Mouse (Mus musculus) MEL (cell line): Measurements from ENCODE around the gene Nup205. TPM values are rescaled to one million over a fixed set of nuclear protein-coding genes. Genes with fewer than 3 reads are reported as not detected.

Experiments
- DNase-seq: peaks from one replicate; pipeline ENCODE4 v3.0.0; 2011; ENCODE audit warnings: low read depth, low spot score
- H3K27ac ChIP-seq: 2 replicates; pipeline ENCODE4 v1.5.1; 2012; ENCODE audit warnings: low read depth, mild to moderate bottlenecking, control low read depth, low read length, moderate library complexity; ENCODE audit not compliant: control insufficient read depth
- H3K27me3 ChIP-seq, 2 experiments: fragments of 150-350 bp in 1 of 2; sonication (generic) in 1 of 2; 2 replicates each; pipeline ENCODE4 v1.6.1; 2012; ENCODE audit warnings: low read length in 2 of 2, mild to moderate bottlenecking in 2 of 2, improper control_type of control experiment in 1 of 2, moderate library complexity in 1 of 2; ENCODE audit not compliant: insufficient read depth in 2 of 2, control insufficient read depth in 1 of 2
- H3K36me3 ChIP-seq, 2 experiments: 2 replicates each; pipeline ENCODE4 v1.6.1; 2012 to 2014; ENCODE audit warnings: low read length in 2 of 2, improper control_type of control experiment in 1 of 2, inconsistent platforms in 1 of 2, mild to moderate bottlenecking in 1 of 2; ENCODE audit not compliant: insufficient read depth in 2 of 2, control insufficient read depth in 1 of 2
- H3K4me1 ChIP-seq, 2 experiments: fragments of 150-350 bp in 1 of 2; sonication (generic) in 1 of 2; 2 replicates each; pipeline ENCODE4 v1.6.1; 2012; ENCODE audit warnings: low read length in 2 of 2, improper control_type of control experiment in 1 of 2, mild to moderate bottlenecking in 1 of 2; ENCODE audit not compliant: insufficient read depth in 2 of 2, control insufficient read depth in 1 of 2
- H3K4me3 ChIP-seq, 2 experiments: fragments of 150-350 bp in 1 of 2; sonication (generic) in 1 of 2; 2 replicates each; pipeline ENCODE4 v1.5.1; 2012; ENCODE audit warnings: low read depth in 2 of 2, low read length in 2 of 2, mild to moderate bottlenecking in 2 of 2, moderate library complexity in 2 of 2, control low read depth in 1 of 2, improper control_type of control experiment in 1 of 2; ENCODE audit not compliant: control insufficient read depth in 1 of 2, insufficient read depth in 1 of 2
- H3K79me2 ChIP-seq: 2 replicates; pipeline ENCODE4 v1.6.1; 2012; ENCODE audit warnings: mild to moderate bottlenecking, low read length, moderate library complexity; ENCODE audit not compliant: control insufficient read depth, poor library complexity, insufficient read depth
- H3K9ac ChIP-seq: 2 replicates; pipeline ENCODE4 v1.6.1; 2012; ENCODE audit warnings: low read depth, mild to moderate bottlenecking, control low read depth, low read length, moderate library complexity; ENCODE audit not compliant: control insufficient read depth, poor library complexity, severe bottlenecking
- H3K9me3 ChIP-seq: fragments of 150-350 bp; sonication (generic); replicated peaks from 2 replicates; pipeline ENCODE4 v1.6.1; 2012; ENCODE audit warnings: mild to moderate bottlenecking, low read length, improper control_type of control experiment, moderate library complexity; ENCODE audit not compliant: insufficient read depth
- BHLHE40 ChIP-seq: IDR thresholded peaks from 2 replicates; pipeline ENCODE4 v1.6.1; 2012; ENCODE audit warnings: low read depth, mild to moderate bottlenecking, inconsistent platforms, low read length, improper control_type of control experiment, borderline replicate concordance
- CHD1 ChIP-seq: IDR thresholded peaks from 2 replicates; pipeline ENCODE4 v1.6.1; 2012; ENCODE audit warnings: low read depth, mild to moderate bottlenecking, inconsistent platforms, low read length, improper control_type of control experiment
- CTCF ChIP-seq, 3 experiments: IDR thresholded peaks in 2 of 3; conservative IDR thresholded peaks in 1 of 3; 2 replicates each; pipeline ENCODE4 v1.5.1; 2011 to 2012; ENCODE audit warnings: low read length in 3 of 3, low read depth in 2 of 3, mild to moderate bottlenecking in 2 of 3, improper control_type of control experiment in 1 of 3, inconsistent platforms in 1 of 3, mixed read lengths in 1 of 3, moderate library complexity in 1 of 3; ENCODE audit not compliant: control insufficient read depth in 1 of 3, insufficient read depth in 1 of 3, poor library complexity in 1 of 3, severe bottlenecking in 1 of 3
- ELF1 ChIP-seq: IDR thresholded peaks from 2 replicates; pipeline ENCODE4 v1.6.1; 2014; ENCODE audit warnings: low read depth, mild to moderate bottlenecking, inconsistent platforms, low read length, improper control_type of control experiment, moderate library complexity
- ETS1 ChIP-seq: IDR thresholded peaks from 2 replicates; pipeline ENCODE4 v1.6.1; 2012; ENCODE audit warnings: low read depth, mild to moderate bottlenecking, inconsistent platforms, low read length, improper control_type of control experiment, moderate library complexity
- GATA1 ChIP-seq: IDR thresholded peaks from 2 replicates; pipeline ENCODE4 v1.6.1; 2011; ENCODE audit warnings: low read depth, low read length, improper control_type of control experiment
- JUND ChIP-seq: IDR thresholded peaks from 2 replicates; pipeline ENCODE4 v1.6.1; 2011; ENCODE audit warnings: low read depth, mild to moderate bottlenecking, improper control_type of control experiment, low read length
- MAZ ChIP-seq: IDR thresholded peaks from 2 replicates; pipeline ENCODE4 v1.6.1; 2012; ENCODE audit warnings: low read depth, mild to moderate bottlenecking, inconsistent platforms, low read length, improper control_type of control experiment
- MEF2A ChIP-seq: IDR thresholded peaks from 2 replicates; pipeline ENCODE4 v1.6.1; 2014; ENCODE audit warnings: low read depth, mild to moderate bottlenecking, inconsistent platforms, low read length, improper control_type of control experiment; ENCODE audit not compliant: poor library complexity, insufficient replicate concordance, severe bottlenecking; ENCODE audit errors: extremely low read depth
- MXI1 ChIP-seq: IDR thresholded peaks from 2 replicates; pipeline ENCODE4 v1.6.1; 2011; ENCODE audit warnings: mild to moderate bottlenecking, low read depth, low read length, improper control_type of control experiment
- NRF1 ChIP-seq: IDR thresholded peaks from 2 replicates; pipeline ENCODE4 v1.6.1; 2014; ENCODE audit warnings: low read depth, mild to moderate bottlenecking, inconsistent platforms, low read length, improper control_type of control experiment, moderate library complexity; ENCODE audit not compliant: poor library complexity, insufficient read depth, severe bottlenecking
- POLR2AphosphoS2 ChIP-seq: IDR thresholded peaks from 2 replicates; pipeline ENCODE4 v1.6.1; 2011; ENCODE audit warnings: low read length, improper control_type of control experiment
- POLR2AphosphoS5 ChIP-seq: IDR thresholded peaks from 2 replicates; pipeline ENCODE4 v1.6.1; 2012; ENCODE audit warnings: low read depth, borderline replicate concordance, mild to moderate bottlenecking, inconsistent platforms, low read length, moderate library complexity, mixed read lengths
- RAD21 ChIP-seq: IDR thresholded peaks from 2 replicates; pipeline ENCODE4 v1.6.1; 2011; ENCODE audit warnings: mild to moderate bottlenecking, low read depth, low read length, improper control_type of control experiment
- RCOR1 ChIP-seq: IDR thresholded peaks from 2 replicates; pipeline ENCODE4 v1.6.1; 2012; ENCODE audit warnings: low read depth, mild to moderate bottlenecking, inconsistent platforms, low read length, improper control_type of control experiment
- SMC3 ChIP-seq: IDR thresholded peaks from 2 replicates; pipeline ENCODE4 v1.6.1; 2011; ENCODE audit warnings: low read depth, low read length, improper control_type of control experiment
- TAL1 ChIP-seq: IDR thresholded peaks from 2 replicates; pipeline ENCODE4 v1.6.1; 2012; ENCODE audit warnings: mild to moderate bottlenecking, inconsistent platforms, low read length, moderate library complexity, mixed read lengths
- USF1 ChIP-seq: IDR thresholded peaks from 2 replicates; pipeline ENCODE4 v1.6.1; 2014; ENCODE audit warnings: low read depth, mild to moderate bottlenecking, inconsistent platforms, low read length, improper control_type of control experiment, moderate library complexity
- USF2 ChIP-seq, 2 experiments: IDR thresholded peaks; 2 replicates each; pipeline ENCODE4 v1.6.1; 2011 to 2012; ENCODE audit warnings: improper control_type of control experiment in 2 of 2, low read length in 2 of 2, borderline replicate concordance in 1 of 2, inconsistent platforms in 1 of 2, low read depth in 1 of 2, mild to moderate bottlenecking in 1 of 2; ENCODE audit not compliant: insufficient read depth in 1 of 2
- ZKSCAN1 ChIP-seq: IDR thresholded peaks from 2 replicates; pipeline ENCODE4 v1.6.1; 2012; ENCODE audit warnings: low read depth, mild to moderate bottlenecking, inconsistent platforms, low read length, improper control_type of control experiment, moderate library complexity
- ZMIZ1 ChIP-seq: IDR thresholded peaks from 2 replicates; pipeline ENCODE4 v1.6.1; 2012; ENCODE audit warnings: low read depth, mild to moderate bottlenecking, inconsistent platforms, low read length, improper control_type of control experiment, moderate library complexity
- polyA plus RNA-seq, 2 experiments: library from polyadenylated mRNA; stranded (reverse) in 1 of 2; unstranded in 1 of 2; fragments of >175 nt in 1 of 2; fragments of >200 nt in 1 of 2; gene quantifications; 2 replicates each; pipeline versions ENCODE4 v1.2.1 to v1.2.4; 2012; ENCODE audit warnings: low replicate concordance in 2 of 2, low read depth in 1 of 2; ENCODE audit not compliant: insufficient read length in 2 of 2, insufficient read depth in 1 of 2, missing spikeins in 1 of 2
- total RNA-seq: library from RNA; depleted of rRNA; stranded (reverse); fragments of 300-350 nt; gene quantifications from 2 replicates; pipeline ENCODE4 v1.2.3, GENCODE M21; 2012

Gene Nup205
- total and polyA plus RNA-seq, 3 experiments: 32.1 to 89.3 (median 82.9) TPM

- DNase-seq: no peak
- no peaks in the 10 kb centered on the region for H3K4me1 ChIP-seq
- H3K36me3 ChIP-seq: peaks cover 0 to 35% of the 10 kb centered on the region in 2 experiments; a peak in 3 of 4 replicates
- no peak for TF ChIP-seq ELF1
- no peak for TF ChIP-seq SMC3
- no peaks in the 10 kb centered on the region for H3K27me3 ChIP-seq
- no peaks in the 10 kb centered on the region for H3K79me2 ChIP-seq
- no peak overlapping the region for H3K4me3 ChIP-seq
- H3K27ac ChIP-seq: no peak overlapping the region
- H3K9me3 ChIP-seq: no peaks in the 10 kb centered on the region
- H3K9ac ChIP-seq: no peak overlapping the region
Observed at GRCm38 (mm10) chr6:35243989-35244388, 66.8 kb downstream of the Nup205 start.

DNA sequence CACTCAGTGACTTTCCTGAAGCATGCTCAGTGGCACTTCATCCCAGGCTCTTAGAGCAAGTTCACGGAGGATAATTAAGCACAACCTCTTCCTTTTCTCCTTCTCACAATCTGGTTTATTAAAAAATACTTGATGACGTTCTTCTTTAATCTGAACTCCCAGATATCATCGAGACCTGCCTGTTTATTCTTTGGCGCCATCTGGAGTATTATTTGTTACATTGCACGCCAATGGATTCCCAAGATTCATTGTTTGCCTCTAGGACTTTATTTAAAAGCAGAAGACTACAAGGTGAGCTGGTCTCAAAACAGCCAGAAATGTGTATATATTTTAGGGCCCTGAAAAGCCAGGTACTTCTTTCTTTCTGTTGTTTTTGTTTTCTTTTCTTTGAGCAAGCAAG, 67.9 kb downstream of the Nup205 start:
- Histone ChIP-seq H3K36me3 (peaks cover 0 to 32% of the 10 kb centered on the region in 2 experiments; a peak in 3 of 4 replicates), H3K27me3 (no peaks in the 10 kb centered on the region), H3K9me3 (no peaks in the 10 kb centered on the region), H3K4me1 (no peaks in the 10 kb centered on the region), H3K27ac (no peak overlapping the region), H3K79me2 (no peaks in the 10 kb centered on the region), H3K9ac (no peak overlapping the region), H3K4me3 (no peak overlapping the region)
- TF ChIP-seq CTCF (IDR thresholded peaks at IDR 0.05 in 2 of 3, conservative IDR thresholded peaks at IDR 0.05 in 1 of 3; ENCODE audit: control insufficient read depth in 1 of 3, insufficient read depth in 1 of 3, low read depth in 2 of 3, low read length in 3 of 3, poor library complexity in 1 of 3, severe bottlenecking in 1 of 3) (peak in 2 of 3 experiments; percentile 43 to 54; a peak in 3 of 6 replicates), SMC3 (0 out of 2 replicates have a peak, but pooled peaks have one; percentile 17), JUND (no peak), RAD21 (peak; percentile 22), NRF1 (no peak), MAZ (no peak)
- peak; percentile 45 for DNase-seq

DNA sequence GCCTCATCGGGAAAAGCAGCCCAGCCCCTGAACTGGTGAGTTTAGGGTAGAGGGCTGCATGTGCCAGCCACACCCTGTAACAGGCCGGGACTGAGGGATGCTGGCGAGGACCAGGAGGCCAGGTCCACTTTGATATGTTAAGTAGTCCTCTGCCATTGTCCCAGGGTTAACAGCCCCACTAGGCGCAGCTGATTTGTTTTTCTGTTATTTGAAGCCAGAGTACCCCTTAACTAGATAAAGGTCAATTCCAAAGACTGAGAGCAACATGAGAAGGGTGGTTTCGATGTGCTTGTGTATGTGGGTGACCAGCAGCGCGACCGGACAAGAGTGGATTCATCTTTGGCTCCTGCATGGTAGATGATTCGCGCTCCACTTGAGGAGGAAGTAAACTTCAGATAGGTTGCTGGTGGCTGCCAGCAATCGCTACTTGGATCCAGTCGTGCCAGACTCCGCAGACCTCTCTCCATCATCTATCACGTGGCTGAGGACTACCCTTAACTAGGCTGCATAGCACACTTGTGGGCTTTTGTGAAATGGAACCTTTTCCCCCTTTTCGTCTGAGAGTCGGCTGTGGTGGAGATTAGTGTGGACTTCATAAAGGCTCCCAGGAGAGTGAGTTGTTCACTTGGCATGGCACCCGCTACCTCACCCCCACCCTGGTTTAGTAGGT, 74.7 kb downstream of the Nup205 start:
- peak overlapping the region; percentile 64 to 75 for H3K4me3 ChIP-seq
- peak; percentile 76 for DNase-seq
- H3K9me3 ChIP-seq: no peaks in the 10 kb centered on the region
- peak overlapping the region; percentile 84 for H3K9ac ChIP-seq
- peaks cover 26 to 29% of the 10 kb centered on the region in 2 experiments for H3K4me1 ChIP-seq
- H3K36me3 ChIP-seq: peaks cover 3 to 31% of the 10 kb centered on the region in 2 experiments; a peak in 3 of 4 replicates
- H3K27me3 ChIP-seq: no peaks in the 10 kb centered on the region
- H3K79me2 ChIP-seq: peaks cover 7% of the 10 kb centered on the region; the same call in 1 of the 2 replicates
- peak overlapping the region; percentile 77 for H3K27ac ChIP-seq
- TF ChIP-seq USF2 (IDR thresholded peaks at IDR 0.05; ENCODE audit: borderline replicate concordance in 1 of 2, insufficient read depth in 1 of 2, low read depth in 1 of 2, low read length in 2 of 2) (no peak), MEF2A (no peak), MXI1 (no peak; the same call in 1 of the 2 replicates), TAL1 (no peak), BHLHE40 (no peak), CTCF (IDR thresholded peaks at IDR 0.05 in 2 of 3, conservative IDR thresholded peaks at IDR 0.05 in 1 of 3; ENCODE audit: control insufficient read depth in 1 of 3, insufficient read depth in 1 of 3, low read depth in 2 of 3, low read length in 3 of 3, poor library complexity in 1 of 3, severe bottlenecking in 1 of 3) (no peak), RCOR1 (no peak), POLR2AphosphoS5 (no peak), CHD1 (no peak), GATA1 (0 out of 2 replicates have a peak, but pooled peaks have one; percentile 8), POLR2AphosphoS2 (no peak), ETS1 (0 out of 2 replicates have a peak, but pooled peaks have one; percentile 19), MAZ (no peak), SMC3 (no peak), ZKSCAN1 (peak; percentile 91), ZMIZ1 (no peak), USF1 (peak; percentile 77), NRF1 (no peak), ELF1 (0 out of 2 replicates have a peak, but pooled peaks have one; percentile 21)
